Mouse (Mus musculus) liver, embryonic 12.5 days (tissue): ENCODE measurements around the gene Gimap1. TPM values are rescaled to one million over a fixed set of nuclear protein-coding genes. Genes with fewer than 3 reads are reported as not detected.

Experiments
- ATAC-seq: fragments of 200-750 bp; cut with Nextera tagmentation; 2 replicates; pipeline ENCODE4 v1.8.0; 2017; ENCODE audit warnings: moderate number of reproducible peaks, mild to moderate bottlenecking, moderate library complexity
- H3K27ac ChIP-seq: fragments of 300-500 bp; sonication (generic); 2 replicates; pipeline ENCODE4 v1.5.1; 2016; ENCODE audit warnings: mild to moderate bottlenecking
- H3K27me3 ChIP-seq: fragments of 300-500 bp; sonication (generic); replicated peaks from 2 replicates; pipeline ENCODE4 v1.6.1; 2016; ENCODE audit warnings: mild to moderate bottlenecking, moderate library complexity
- H3K36me3 ChIP-seq: fragments of 300-500 bp; sonication (generic); 2 replicates; pipeline ENCODE4 v1.6.1; 2016; ENCODE audit warnings: mild to moderate bottlenecking, moderate library complexity
- H3K4me1 ChIP-seq: fragments of 300-500 bp; sonication (generic); 2 replicates; pipeline ENCODE4 v1.6.1; 2016
- H3K4me2 ChIP-seq: fragments of 300-500 bp; sonication (generic); 2 replicates; pipeline ENCODE4 v1.6.1; 2016; ENCODE audit warnings: mild to moderate bottlenecking, moderate library complexity
- H3K4me3 ChIP-seq: fragments of 300-500 bp; sonication (generic); 2 replicates; pipeline ENCODE4 v1.5.1; 2016; ENCODE audit warnings: mild to moderate bottlenecking, moderate library complexity
- H3K9ac ChIP-seq: fragments of 300-500 bp; sonication (generic); 2 replicates; pipeline ENCODE4 v1.6.1; 2016; ENCODE audit warnings: mild to moderate bottlenecking, moderate library complexity
- H3K9me3 ChIP-seq: fragments of 300-500 bp; sonication (generic); replicated peaks from 2 replicates; pipeline ENCODE4 v1.6.1; 2016; ENCODE audit warnings: mild to moderate bottlenecking, moderate library complexity
- whole genome bisulfite sequencing: fragments of 180-500 bp; shearing (Covaris S2); methylation state at CpG from one replicate; pipeline ENCODE4 v1.1.7; 2016; ENCODE audit not compliant: insufficient replicate concordance; 5-methylcytosine and 5-hydroxymethylcytosine counted together
- polyA plus RNA-seq: library from polyadenylated mRNA; unstranded; fragments of >200 nt; fragmentation: Nextera tagmentation; extraction: Ambion mirVana; gene quantifications from 2 replicates; pipeline ENCODE4 v1.2.1, GENCODE M21; 2016

Gene Gimap1
- polyA plus RNA-seq, 1 experiment from 2014 or later, result 10.9 TPM

GRCm38 (mm10) chr6:48741273-48741672, 2.4 kb downstream of the Gimap1 start:
- Histone ChIP-seq H3K4me2 (0 out of 2 replicates have a peak overlapping the region, but pooled peaks have one; percentile 38), H3K4me1 (peaks cover 33% of the 10 kb centered on the region), H3K36me3 (0 out of 2 replicates have a peak, but pooled peaks cover 9% of the 10 kb centered on the region), H3K27me3 (peaks cover 7% of the 10 kb centered on the region; the same call in 1 of the 2 replicates), H3K4me3 (no peak overlapping the region), H3K9ac (no peak overlapping the region), H3K9me3 (no peaks in the 10 kb centered on the region), H3K27ac (peak overlapping the region; percentile 67)
- WGBS, result 10% methylated on average over 3 of the region's 3 CpGs
- ATAC-seq, result peak; percentile 38; the same call in 1 of the 2 replicates

DNA sequence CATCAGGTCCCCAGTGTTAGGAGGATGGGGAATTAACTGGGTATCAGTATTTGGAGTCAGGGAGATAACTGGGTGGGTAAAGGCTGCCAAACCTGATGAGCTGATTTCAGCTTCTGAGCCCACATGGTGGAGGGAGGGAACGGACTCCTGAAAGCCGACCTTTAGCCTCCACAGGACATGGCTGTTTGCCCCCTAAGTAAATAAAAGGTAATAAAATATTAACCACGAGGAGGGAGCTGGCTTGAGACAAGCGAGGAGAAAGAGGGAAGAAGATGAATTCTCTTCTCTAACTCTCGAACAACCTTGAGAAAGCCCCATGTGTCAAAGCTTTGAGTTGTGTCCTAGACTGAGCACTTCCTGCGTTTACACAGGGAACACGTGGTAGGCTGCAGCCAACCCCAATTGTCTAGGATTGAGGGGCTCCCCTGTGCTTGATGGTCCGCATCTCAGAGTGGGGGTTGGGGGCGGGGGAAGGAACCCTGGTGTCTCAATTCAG, 2.9 kb downstream of the Gimap1 start:
- peak overlapping the region; percentile 67 for H3K27ac ChIP-seq
- H3K4me3 ChIP-seq, result no peak overlapping the region
- peak; percentile 20; the same call in 1 of the 2 replicates for ATAC-seq
- H3K36me3 ChIP-seq, result 0 out of 2 replicates have a peak, but pooled peaks cover 9% of the 10 kb centered on the region
- no peak overlapping the region for H3K9ac ChIP-seq
- WGBS, result 41% methylated on average over 9 of the region's 9 CpGs
- H3K4me1 ChIP-seq, result peaks cover 33% of the 10 kb centered on the region
- peak overlapping the region; percentile 62 for H3K4me2 ChIP-seq
- H3K27me3 ChIP-seq, result peaks cover 7% of the 10 kb centered on the region; the same call in 1 of the 2 replicates
- H3K9me3 ChIP-seq, result no peaks in the 10 kb centered on the region

DNA sequence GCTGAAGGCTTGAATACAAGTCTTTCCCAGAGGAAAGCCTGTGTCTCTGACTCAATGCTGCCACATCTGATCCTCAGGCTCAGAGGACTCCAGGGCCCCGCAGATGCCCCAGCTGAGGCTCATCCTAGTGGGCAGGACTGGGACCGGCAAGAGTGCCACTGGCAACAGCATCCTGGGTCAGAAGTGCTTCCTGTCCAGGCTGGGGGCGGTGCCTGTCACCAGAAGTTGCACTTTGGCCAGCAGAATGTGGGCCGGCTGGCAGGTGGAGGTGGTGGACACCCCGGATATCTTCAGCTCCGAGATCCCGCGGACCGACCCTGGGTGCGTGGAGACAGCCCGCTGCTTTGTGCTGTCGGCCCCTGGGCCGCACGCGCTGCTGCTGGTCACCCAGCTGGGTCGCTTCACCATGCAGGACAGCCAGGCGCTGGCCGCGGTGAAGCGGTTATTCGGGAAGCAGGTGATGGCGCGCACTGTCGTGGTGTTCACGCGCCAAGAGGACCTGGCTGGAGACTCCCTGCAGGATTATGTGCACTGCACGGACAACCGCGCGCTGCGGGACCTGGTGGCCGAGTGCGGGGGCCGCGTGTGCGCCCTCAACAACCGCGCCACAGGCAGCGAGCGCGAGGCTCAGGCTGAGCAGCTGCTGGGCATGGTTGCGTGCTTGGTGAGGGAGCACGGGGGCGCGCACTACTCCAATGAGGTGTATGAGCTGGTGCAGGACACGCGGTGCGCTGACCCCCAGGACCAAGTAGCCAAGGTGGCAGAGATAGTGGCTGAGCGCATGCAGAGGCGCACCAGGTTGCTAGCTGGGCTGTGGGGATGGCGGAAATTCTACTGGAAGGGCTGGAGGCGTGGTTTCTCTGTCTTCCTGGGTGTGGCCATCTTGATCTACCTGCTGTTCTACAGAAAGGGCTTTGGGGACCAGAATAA, 3.8 kb downstream of the Gimap1 start:
- WGBS, result 43% methylated on average over 52 of the region's 52 CpGs
- H3K4me2 ChIP-seq, result peak overlapping the region; percentile 62
- H3K4me3 ChIP-seq, result peak overlapping the region; percentile 40
- H3K9me3 ChIP-seq, result no peaks in the 10 kb centered on the region
- peak overlapping the region; percentile 56 for H3K27ac ChIP-seq
- peak; percentile 55; the same call in 1 of the 2 replicates for ATAC-seq
- peaks cover 7% of the 10 kb centered on the region; the same call in 1 of the 2 replicates for H3K27me3 ChIP-seq
- peaks cover 40% of the 10 kb centered on the region for H3K4me1 ChIP-seq
- H3K36me3 ChIP-seq, result 0 out of 2 replicates have a peak, but pooled peaks cover 9% of the 10 kb centered on the region
- peak overlapping the region; percentile 42; the same call in 1 of the 2 replicates for H3K9ac ChIP-seq

- ATAC-seq, result 0 out of 2 replicates have a peak, but pooled peaks have one; percentile 21
- 24% methylated on average over 2 of the region's 2 CpGs for WGBS
- H3K9ac ChIP-seq, result no peak overlapping the region
- no peaks in the 10 kb centered on the region for H3K9me3 ChIP-seq
- peaks cover 37% of the 10 kb centered on the region for H3K4me1 ChIP-seq
- 0 out of 2 replicates have a peak overlapping the region, but pooled peaks have one; percentile 32 for H3K4me2 ChIP-seq
- peaks cover 7% of the 10 kb centered on the region; the same call in 1 of the 2 replicates for H3K27me3 ChIP-seq
- H3K36me3 ChIP-seq, result 0 out of 2 replicates have a peak, but pooled peaks cover 9% of the 10 kb centered on the region
- no peak overlapping the region for H3K4me3 ChIP-seq
- 0 out of 2 replicates have a peak overlapping the region, but pooled peaks have one; percentile 48 for H3K27ac ChIP-seq
Observed at GRCm38 (mm10) chr6:48745490-48745889, 6.6 kb downstream of the Gimap1 start.

DNA sequence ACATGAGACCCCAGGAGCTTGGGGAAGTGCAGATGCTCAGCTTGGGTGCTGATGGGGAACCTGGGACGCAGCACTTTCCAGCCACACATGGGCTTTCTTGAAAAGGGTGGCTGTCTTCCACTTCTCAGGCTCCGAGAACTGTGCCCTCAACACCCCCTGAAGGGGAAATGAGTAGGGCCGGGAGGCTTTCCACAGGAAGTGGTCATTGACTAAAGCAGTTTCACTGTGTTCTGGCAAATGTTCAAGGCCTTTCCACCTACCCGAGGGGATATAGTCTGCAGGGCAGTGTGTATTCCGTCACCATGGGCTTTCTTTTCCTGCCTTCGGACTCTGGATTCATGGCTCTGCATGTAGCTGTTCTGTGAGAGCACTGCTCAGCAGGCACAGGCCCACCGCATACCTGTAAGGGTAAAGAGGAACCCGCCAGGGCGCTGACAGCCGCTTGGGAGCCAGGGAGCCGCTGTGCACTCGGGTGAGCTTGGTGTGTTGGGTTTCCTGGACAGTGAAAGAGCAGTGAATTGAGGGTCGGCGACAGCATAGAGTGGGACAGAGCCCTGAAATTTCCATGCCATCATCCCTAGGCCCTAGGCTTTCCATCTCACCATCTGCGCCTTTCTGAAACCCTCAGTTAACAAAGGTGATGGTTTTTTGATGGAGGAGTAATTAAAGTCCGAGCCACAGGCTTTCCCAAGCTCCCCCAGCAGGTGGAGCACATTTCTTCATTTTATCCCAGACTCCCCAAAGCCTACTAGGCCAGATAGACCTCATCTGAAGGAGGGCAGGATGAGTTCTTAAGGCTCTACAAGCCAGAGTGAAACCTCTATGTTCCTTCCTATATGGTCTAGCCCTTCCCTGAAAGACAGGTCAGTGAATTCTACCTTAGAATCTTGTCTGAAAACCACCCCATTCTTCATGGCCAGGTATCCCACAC, 7.4 kb downstream of the Gimap1 start, which contains the start of gene Gimap5:
TSS of gene Gimap5 (plus strand) at position 239 of the 931 bp plus-strand sequence.
- peak within 1 kb of the TSS; percentile 16; the same call in 1 of the 2 replicates for H3K4me3 ChIP-seq
- 15% methylated on average over 16 of the region's 16 CpGs for WGBS

DNA sequence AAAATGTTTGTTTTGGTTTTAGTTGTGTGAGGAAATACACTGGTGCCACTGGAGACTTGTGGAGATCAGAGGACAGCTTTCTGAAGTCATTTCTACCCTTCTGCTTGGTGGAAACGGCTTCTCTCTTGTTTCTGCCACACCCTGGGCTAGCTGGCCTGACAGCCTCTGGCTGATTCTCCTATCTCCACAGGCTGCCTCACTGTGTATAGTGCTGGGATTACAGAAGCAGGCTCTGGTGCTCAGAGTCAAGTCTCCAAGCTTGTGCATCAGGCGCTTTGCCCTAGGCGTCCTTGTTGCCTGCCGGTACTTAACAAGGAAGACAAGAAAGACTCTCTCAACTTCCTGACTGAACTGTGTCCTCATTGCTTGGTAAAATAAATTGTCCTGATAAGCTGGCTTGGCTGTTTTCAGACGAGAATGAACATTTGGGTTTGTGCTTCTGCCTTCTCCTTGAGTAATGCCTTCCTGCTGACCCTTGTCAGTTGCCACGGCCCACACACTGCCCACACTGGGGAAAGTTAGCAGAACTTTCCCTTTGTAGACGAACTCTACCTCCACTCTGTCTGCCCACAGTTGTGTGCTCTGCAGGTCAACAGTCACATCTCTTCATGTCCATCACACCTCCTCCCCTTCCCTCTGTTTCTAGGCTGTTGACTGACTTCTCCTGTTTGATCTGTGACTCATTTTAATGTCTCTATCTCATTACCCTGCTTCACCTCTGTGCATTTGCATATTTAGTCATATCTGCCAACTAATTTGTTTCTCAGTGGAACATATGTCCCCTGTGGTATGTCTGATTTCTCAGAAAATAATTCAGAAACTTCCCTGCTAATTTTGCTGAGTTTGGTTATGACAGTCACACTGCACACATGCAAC, 8.5 kb downstream of the Gimap1 start:
- H3K4me3 ChIP-seq, result no peak overlapping the region
- peak overlapping the region; percentile 10; the same call in 1 of the 2 replicates for H3K4me2 ChIP-seq
- ATAC-seq, result no peak
- no peak overlapping the region for H3K9ac ChIP-seq
- peaks cover 26% of the 10 kb centered on the region; the same call in 1 of the 2 replicates for H3K4me1 ChIP-seq
- 30% methylated on average over 7 of the region's 7 CpGs for WGBS
- no peaks in the 10 kb centered on the region for H3K9me3 ChIP-seq
- H3K27ac ChIP-seq, result peak overlapping the region; percentile 32
- H3K36me3 ChIP-seq, result 0 out of 2 replicates have a peak, but pooled peaks cover 8% of the 10 kb centered on the region
- peaks cover 6% of the 10 kb centered on the region; the same call in 1 of the 2 replicates for H3K27me3 ChIP-seq

More for the DNA sequence above, 7.4 kb downstream of the Gimap1 start, which contains the start of gene Gimap5:
- Histone ChIP-seq H3K27ac (peak within 1 kb of the TSS; percentile 48), H3K4me2 (peak within 1 kb of the TSS; percentile 32), H3K4me1 (peaks cover 31% of the 10 kb centered on the region), H3K36me3 (0 out of 2 replicates have a peak, but pooled peaks cover 9% of the 10 kb centered on the region), H3K9me3 (no peaks in the 10 kb centered on the region), H3K9ac (no peak within 1 kb of the TSS), H3K27me3 (peaks cover 7% of the 10 kb centered on the region; the same call in 1 of the 2 replicates)
- 0 out of 2 replicates have a peak, but pooled peaks have one; percentile 23 for ATAC-seq

DNA sequence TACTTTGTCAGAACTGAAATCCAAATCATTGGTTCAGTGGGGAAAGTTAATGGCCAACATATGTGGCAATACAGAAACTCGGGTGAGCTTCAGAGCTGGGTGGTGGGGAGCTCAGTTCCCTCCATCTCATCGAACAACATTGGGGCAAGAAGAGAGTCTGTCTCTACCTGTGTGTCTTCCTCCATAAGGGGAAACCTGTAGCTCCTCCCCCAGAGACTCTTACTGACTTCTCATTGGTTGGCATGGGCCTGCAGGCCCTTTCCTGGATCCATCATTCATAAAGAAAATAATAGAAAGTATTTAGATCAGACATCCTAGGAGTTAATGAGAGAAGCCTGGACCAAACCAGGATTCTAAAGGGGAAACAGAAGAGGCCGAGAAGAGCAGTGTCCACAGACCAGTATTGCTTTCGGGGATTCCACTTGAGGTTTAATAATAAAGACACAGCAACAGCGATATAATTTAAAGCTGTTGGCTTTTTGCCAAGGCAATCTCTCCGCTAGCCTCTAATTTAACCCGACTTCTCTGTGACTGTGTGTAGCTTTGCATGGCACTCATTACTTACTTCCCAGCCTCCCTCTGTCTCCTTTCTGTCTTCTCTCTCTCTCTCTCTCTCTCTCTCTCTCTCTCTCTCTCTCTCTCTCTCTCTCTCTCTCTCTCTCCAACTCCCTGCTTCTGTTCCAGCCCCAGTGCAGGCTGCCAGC, 24.9 kb downstream of the Gimap1 start:
- 82% methylated on average over 7 of the region's 7 CpGs for WGBS
- Histone ChIP-seq H3K9me3 (peaks cover 6% of the 10 kb centered on the region; the same call in 1 of the 2 replicates), H3K36me3 (no peaks in the 10 kb centered on the region), H3K27ac (no peak overlapping the region), H3K4me2 (no peak overlapping the region), H3K9ac (no peak overlapping the region), H3K27me3 (no peaks in the 10 kb centered on the region), H3K4me3 (no peak overlapping the region), H3K4me1 (no peaks in the 10 kb centered on the region)
- ATAC-seq, result no peak

- H3K27me3 ChIP-seq, result no peaks in the 10 kb centered on the region
- WGBS, result 83% methylated on average over 10 of the region's 10 CpGs
- H3K27ac ChIP-seq, result no peak overlapping the region
- no peaks in the 10 kb centered on the region for H3K36me3 ChIP-seq
- ATAC-seq, result no peak
- no peaks in the 10 kb centered on the region for H3K4me1 ChIP-seq
- H3K4me2 ChIP-seq, result no peak overlapping the region
- no peak overlapping the region for H3K4me3 ChIP-seq
- peaks cover 6% of the 10 kb centered on the region; the same call in 1 of the 2 replicates for H3K9me3 ChIP-seq
- no peak overlapping the region for H3K9ac ChIP-seq
Observed at GRCm38 (mm10) chr6:48764496-48764895, 25.6 kb downstream of the Gimap1 start.

DNA sequence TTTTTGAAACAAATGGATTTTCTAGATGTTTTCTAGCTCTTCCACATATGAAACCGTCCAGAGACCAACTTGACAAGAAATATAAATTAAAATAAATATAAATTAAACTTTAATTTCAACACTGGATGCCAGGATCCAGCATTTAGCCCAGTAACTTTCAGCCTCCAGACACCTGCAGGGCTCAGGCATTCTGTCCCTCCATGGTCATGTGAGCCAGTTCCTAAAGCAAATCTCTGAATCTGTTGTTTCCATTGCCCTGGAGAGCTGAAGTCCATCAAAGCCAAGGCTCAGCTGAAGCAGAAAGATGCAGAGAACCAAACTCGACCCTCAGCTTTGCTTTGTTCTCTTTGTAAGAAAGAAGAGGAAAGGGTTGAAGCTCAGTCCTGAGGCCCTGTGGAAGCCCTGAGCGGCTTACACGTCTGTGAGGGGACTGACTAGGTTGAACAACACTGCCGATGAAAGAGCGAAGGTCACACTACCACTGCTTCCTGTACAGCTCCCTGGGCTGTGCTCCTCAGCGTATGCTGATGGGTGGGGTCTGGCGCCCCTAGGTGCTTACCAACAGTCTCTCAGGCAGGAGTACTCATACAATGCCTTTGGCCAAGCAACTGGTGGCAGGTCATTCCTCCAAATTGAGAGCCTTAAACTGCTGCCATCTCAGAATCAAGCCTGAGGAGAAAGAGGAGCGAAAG, 29.5 kb downstream of the Gimap1 start:
- WGBS, result 46% methylated on average over 9 of the region's 9 CpGs
- Histone ChIP-seq H3K36me3 (no peaks in the 10 kb centered on the region), H3K9ac (no peak overlapping the region), H3K4me1 (no peaks in the 10 kb centered on the region), H3K4me2 (no peak overlapping the region), H3K27ac (no peak overlapping the region), H3K9me3 (peaks cover 6% of the 10 kb centered on the region; the same call in 1 of the 2 replicates), H3K4me3 (no peak overlapping the region), H3K27me3 (no peaks in the 10 kb centered on the region)
- peak; percentile 59 for ATAC-seq
